Mouse (Mus musculus): ENCODE results near the gene Prkcb.

Gene Prkcb

DNA sequence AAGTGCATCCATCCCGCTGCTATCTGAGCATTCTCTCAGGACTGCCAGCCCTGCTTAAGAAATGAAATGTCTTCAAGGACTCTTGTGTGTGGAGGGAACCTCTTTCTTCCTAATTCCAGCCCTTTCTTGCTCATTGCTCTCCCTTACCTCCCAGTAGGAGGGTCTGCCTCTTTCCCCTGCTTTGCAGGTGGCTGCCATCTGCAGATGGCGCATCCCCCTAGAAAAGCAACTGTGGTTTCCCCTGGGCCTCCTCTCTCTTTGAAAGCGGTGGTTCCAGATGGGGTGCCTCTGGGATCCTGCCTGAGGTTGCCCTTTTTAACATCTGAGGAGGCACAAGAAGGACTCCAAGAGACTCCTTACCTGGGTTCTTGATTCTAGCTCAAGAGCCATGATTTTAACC lies 2.2 kb downstream of the Prkcb start:
- no peak for DNase-seq

DNA sequence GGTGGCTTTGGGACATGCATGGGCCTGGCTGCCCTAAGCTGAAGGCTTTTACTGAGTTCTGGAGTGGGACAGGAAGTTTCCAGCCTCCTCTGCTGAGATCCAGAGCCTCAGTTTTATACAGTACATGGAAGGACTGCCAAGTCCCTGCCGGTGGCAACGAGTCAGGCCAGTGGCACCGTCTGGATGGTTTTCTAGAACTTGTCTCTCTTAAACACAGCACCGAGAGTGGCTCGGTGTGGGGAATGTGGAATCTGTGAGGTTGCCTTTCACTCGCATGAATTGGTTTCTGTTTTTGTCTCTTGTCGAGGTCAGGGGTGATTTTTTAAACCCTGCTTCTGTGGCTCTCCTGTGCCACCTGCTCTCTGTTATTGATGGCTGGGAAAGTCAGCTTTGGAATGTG lies 3.6 kb downstream of the Prkcb start:
- DNase-seq, result no peak

DNA sequence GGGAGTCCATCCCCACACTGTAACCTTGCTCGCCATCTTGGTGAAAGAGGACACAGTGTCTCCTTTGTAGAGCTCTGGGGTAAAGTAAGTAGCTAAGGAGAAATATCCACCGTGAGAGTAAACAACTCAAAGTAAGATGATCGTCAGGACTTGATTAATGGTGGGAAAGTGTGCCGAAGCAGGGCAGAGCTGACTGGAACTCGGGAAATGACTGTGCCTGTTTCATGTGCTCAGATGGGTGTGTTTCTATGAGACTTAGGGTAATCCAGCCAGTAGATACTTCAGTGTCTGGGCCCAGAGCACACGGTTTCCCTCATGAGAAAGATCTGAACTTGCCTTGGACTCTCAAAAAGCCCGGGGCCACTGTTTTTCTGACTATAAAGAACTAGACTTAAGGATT lies 5.6 kb downstream of the Prkcb start:
- DNase-seq, result no peak

DNA sequence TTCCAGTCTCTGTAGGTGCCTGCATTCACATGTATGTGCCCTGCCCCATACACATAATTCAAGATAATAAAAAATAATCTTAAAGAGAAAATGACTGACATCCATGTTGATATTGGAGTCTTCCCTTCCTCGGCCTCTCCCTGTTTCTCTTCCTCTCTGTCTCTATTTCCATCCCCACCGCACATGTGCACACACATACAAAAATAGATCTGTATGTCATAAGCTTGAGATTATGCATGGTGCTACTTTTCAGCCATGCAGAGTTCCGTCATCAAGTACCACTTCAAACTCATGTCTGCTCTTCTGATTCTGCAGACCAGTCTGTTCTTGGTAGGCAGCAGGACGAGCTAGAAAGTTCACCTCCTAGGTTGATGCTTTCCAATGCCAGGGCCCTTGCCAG lies 6.8 kb downstream of the Prkcb start:
- DNase-seq, result no peak

DNA sequence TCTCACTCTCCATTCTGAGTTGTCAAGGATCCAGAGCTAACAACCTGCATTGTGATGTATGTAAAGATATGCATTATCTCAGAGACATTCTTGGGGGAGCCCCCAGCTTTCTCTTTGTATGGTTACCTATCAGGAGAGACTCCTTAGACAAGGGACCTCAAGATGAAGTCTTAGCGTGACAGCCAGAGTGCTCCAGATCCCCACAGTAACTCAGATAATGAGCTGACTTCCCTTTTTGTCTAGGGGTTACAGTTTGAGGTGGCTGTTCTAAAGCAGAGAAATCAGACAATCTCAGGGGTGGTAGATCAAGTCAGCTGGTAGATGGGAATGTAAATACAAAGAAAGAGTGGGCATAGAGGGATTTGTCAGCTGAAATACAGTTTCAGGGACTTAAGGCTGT lies 7.8 kb downstream of the Prkcb start:
- no peak for DNase-seq

DNA sequence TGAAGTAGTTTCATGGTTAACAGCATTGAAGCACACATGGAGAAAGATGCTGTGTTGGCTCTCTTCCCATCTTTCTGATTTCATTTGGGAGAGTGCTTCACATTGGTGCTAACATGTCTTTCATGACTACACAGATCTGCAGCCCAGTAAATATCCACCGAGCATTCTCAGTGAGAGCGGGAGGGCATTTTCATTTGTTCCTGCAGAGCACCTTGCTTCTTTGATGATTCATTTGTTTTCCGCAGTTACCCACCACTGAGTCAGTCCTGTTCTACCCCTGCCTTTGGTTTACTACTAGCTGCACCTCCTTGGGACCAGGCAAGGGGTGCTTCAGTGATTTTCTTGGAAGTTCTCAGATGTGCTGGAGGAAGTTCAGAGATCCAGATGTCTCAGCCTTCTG lies 8.3 kb downstream of the Prkcb start:
- no peak for DNase-seq

DNA sequence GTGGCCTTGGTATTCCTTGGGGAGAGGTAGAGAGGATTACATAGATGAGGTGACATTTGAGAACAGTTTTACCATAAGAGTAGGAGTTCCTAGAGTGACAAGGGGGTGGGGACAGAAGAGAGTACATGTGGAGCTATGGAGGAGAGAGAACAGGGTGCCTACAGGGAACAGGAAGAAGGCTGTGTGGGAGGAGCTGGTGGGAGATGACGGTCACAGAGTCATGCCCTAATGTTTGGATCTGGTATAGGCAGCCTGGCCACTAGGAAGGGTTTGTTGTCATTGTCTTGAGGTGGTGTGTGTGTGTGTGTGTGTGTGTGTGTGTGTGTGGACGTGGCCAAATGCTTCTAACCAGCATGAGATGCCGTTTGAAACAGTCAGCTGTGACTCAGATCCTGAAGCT lies 9.1 kb downstream of the Prkcb start:
- DNase-seq, result no peak

DNA sequence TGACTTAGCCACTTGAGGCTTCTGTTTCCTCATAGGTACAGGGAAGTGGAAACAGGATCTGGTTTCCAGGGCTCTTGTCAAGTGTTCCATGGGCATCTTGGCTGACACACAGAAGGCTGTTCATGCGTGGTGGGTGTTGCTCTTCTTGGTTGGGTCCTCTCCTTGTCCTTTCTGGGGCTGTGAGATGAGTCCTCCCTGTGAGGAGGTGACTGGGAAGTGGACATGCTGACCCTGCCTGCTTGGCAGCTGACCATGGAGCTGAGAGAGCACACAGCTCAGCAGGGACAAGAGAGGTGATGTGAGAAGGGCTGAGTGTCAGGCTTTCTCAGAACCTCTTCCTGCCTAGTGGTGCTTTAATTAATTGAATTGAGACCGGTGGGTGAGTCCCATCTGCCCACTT lies 10.2 kb downstream of the Prkcb start:
- no peak for DNase-seq

DNA sequence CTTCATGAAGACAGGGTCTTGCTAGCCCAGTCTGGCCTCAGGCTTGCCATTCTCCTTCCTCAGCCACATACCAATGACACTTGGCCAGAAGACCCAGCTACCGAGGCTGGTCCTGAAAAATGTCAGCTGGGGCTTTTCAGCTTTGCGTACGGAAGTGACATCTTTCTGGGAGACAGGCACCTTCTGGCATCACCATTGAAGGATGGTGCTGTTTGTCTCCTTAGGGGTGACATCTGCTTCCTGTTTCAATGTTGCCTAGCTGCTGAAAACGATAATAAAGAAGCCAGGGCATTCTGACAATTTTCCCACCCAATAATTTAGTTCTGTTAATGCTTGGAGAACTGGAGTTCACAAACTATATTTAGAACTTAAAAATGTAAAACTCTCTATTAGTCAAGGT lies 12.0 kb downstream of the Prkcb start:
- DNase-seq, result no peak

DNA sequence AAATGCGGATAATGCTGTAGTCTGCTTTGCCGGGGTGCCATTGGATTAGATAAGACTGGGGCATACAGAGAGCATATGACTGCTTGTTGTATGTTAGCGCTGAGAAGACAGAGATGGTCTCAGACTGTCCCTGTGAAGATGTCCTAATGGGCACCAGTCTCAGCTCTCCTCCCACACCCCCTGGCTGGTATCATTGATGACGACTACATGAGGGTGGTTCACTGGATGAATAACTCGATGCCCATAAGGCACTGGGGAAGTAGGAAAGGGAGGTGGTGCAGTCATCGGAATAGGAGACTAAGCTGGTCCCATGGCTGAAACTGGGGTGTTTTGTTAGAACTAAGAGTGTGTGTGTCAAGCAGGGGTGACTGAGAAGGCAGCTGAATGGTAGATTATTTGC lies 14.0 kb downstream of the Prkcb start:
- DNase-seq, result no peak

DNA sequence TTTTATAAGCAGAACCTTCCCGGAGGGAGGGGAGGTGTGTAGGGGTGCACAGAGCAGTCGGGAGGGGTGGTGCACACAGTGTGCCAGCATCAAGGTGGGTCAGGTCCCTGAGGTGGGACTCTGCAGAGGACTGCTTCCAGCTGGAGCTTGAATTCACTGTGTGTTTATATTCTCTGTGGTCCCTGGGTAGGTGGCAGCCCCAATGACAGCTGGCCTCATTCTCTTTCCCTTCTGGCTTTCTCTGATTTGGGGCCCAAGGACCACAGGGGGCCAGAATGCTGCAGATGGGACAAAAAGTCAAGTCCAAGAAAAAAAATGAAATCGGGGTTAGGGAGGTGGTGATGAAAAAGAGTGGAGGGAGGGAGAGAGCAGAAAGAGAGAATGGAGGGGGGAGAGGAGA lies 15.4 kb downstream of the Prkcb start:
- DNase-seq, result no peak

DNA sequence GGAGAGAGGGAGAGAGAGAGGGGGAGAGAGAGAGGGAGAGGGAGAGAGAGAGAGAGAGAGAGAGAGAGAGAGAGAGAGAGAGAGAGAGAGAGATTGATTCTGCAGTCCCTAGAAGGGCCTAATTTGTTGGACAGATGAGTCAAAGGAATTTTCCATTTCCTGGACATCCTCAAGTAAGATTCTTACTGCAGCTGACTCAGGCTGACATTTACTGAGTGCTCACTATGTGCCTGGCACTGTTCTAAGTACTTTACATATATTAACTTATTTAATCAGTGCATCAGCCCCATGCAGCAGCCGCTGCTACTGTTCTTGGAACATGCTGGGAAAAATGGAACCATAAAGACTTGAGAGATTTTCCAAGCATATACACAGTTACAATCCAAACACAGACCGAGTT lies 16.0 kb downstream of the Prkcb start:
- DNase-seq, result no peak

DNA sequence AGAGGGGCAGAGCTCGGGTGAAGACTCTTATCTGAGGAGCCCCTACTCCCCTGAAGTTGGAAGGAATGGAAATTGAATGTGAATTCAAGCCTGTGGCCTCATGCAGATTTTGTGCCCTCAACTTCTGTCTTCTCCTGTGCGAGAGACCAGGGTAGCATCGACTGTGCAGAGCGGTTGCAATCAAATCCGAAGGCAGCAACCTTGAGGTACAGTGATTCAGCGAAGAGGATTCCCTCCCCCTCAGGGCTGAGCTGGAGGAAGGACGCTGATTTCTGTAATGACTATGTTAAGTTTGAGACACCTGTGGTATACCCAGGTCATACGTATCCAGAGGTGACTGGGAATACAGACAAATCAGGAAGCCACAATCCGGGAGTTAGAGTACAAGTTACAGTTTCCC lies 18.7 kb downstream of the Prkcb start:
- no peak for DNase-seq

DNA sequence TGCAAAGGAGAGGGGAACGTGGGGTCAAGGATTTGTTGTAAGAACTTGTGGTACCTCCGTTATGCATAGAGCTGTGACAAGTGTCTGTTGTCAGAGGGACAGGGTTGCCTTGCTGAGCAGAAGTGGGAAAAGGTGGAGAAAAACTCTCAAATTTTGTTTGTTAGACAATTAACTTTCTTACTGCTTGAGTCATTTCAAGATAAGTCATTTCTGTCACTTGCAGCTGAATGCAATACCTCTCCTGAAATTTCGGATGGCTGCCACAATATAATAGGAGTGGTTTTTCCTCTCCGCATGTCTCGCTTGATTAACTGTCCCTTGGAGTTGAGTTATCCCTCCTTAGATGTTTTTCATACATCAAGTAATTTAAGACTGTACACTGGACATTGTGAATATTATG lies 20.1 kb downstream of the Prkcb start:
- DNase-seq, result no peak

DNA sequence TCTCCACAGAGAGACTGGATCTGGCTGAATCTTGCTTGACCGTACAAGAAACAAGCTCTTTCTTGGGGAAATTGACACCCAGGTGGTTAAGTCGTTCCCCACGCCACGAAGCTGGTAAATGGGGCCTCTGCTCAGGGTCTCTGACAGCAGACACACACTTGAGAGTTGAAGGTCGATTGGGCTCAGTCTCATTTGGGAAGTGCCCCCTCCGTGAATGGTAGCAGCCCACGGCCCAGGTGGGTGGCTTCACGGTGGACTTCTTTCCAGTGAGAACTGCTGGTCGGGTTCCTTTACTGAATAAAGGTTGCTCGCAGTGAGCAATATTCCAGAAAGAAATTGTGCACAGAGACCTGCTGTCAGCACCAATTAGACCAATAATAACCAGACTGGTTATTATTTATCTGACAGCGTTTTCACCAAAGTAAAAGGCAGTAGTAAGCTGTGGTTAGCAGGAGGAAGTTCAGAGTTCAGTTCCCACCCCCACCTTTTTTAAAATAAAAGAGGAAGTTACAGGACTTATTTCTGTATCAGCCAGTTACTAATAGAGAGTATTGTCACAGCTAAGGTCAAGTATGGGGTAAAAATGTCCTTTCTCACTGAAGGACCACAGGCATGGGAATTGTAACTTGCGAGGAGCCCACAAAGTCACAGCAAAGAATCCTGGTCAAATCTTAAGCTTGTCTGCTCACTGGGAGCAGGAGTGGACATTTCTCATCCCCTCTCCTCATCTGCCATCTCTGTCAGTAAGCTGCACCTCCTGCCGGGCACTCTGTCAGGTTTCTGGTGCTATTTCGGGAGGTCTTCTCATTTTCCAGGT lies 21.6 kb downstream of the Prkcb start:
- DNase-seq, result no peak

DNA sequence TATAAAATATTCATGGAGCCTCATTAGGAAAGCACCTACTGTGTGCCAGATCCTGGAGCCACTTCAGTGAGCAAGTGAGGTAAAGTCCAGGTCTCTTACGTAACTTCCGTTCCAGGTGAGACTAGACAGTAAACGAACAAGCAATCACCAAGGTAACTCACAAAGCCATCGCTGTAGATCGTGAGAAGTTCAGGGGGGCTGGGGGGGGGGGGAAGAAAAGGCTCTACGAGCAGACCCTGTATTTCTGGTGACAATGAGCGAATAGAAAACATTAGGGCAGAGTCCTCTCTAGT lies 22.1 kb downstream of the Prkcb start:
- no peak for DNase-seq

DNA sequence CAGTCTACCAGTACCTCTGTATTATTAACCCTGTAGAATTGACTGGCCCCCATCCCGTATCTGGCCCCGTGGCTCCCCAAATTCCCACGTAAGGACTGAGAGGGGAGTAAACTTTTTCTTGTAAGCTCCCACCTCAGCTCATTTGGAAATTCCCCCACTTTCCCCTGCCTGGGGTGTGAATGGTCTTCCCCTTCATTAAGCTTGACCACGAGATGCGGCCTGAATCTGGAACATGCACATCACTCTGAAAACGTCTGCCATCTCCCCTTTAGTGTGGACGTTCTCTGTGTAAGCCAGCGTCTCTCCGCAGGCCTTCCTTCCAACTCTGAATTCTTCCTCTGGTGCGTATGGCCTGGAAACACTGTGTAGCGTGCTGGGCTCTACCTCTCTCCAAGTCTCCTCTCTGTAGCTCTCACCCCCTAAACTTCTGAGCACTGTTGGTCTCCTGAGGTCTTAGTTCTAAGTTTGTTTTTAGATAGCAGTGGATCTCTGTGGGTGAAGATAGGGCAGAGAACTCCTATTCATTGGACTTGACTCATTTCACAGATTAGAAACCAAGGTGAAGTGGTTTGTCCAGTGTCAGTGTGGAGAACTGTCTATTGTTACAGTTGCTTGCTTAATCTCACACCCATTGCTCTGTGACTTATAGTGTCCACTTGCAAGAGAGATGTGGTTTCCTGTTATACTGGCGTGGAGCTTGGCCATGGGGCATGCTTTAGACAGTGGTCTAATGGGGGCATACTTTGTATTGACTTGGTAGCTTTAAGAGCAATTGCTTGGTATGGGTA lies 25.3 kb downstream of the Prkcb start:
- no peak for DNase-seq

DNA sequence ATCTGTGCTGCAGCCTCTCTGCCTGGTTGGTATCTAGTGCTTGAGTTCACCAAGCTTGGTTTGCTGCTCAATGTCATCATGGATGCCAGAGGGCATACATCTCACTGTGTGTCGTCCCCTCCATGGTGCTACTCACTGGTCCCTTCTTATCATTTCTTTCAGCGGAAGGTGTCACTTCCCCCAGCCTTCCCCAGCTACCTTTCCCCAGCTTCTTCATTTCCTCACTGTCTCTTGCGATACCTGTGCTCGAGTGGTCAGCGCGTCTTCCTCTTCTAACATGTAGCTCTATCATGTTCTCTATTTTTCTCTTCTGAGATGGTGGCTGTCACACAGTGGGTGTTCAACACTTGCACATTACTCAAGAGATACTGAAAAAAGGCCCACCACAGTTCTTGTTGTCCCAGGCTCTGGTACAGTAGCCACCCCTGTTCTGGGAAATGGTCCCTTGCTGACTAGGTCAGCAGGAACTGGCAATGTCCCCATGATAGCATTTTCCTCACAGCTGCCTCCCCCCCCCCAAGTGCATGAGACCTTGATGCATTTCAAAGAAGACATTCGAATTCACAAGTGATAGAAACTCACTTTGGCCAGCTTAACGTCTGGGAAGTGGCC lies 27.3 kb downstream of the Prkcb start:
- DNase-seq, result no peak

DNA sequence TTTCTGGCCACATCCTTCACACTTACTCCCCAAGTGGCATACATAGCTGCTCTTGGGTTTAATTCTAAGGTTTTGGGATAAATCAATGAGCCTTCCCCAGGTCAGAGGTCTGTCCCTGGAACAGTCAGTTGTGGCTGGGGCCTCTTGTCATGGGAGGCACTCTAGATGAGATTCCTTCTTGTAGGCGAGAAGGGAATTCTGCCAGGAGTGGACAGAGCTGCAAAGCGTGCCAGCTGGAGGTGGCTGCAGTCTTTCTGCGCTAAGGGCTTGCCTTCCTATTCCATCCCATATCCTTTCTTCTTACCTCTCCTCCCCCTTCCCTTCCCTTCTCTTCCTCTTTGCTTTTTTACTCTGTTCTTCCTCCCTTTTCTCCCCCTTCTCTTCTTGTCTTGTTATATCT lies 28.1 kb downstream of the Prkcb start:
- no peak for DNase-seq

DNA sequence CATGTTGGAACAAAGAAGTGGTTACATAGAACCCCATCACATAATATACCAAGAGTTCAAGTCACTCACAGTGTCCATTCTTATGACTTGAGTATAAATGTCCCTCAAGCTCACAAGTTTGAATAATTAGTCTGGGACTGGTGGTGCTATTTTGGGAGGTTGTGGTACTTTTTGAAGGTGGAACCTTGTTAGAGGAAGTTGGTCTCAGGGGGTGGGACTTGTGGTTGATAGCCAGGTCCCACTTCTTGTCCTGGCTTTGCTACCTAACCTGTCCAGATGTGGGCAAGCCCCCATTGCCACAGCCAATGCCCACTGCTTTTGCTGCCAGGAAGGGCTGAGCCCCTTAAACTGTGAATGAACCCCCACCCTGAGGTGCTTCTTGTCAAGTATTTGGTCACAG lies 28.9 kb downstream of the Prkcb start:
- no peak for DNase-seq

DNA sequence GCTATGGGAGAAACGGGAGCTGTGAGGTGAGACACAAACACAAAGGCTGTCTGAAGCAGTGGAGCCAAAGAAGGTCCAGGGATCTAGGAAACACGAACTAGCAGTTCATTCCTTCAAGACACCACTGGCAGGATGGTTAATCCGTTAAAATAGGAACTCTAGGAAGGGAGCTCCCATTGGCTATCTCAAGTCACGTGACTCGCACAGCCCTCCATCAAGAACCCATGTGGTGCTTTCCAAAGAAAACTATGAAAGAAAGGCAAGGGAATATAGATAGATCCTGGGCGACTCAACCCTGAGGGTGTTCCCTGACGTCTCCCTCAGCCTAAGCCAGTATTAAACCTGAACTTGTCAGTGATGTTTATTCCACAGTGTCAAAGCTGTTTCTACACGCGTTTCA lies 31.0 kb downstream of the Prkcb start:
- no peak for DNase-seq

DNA sequence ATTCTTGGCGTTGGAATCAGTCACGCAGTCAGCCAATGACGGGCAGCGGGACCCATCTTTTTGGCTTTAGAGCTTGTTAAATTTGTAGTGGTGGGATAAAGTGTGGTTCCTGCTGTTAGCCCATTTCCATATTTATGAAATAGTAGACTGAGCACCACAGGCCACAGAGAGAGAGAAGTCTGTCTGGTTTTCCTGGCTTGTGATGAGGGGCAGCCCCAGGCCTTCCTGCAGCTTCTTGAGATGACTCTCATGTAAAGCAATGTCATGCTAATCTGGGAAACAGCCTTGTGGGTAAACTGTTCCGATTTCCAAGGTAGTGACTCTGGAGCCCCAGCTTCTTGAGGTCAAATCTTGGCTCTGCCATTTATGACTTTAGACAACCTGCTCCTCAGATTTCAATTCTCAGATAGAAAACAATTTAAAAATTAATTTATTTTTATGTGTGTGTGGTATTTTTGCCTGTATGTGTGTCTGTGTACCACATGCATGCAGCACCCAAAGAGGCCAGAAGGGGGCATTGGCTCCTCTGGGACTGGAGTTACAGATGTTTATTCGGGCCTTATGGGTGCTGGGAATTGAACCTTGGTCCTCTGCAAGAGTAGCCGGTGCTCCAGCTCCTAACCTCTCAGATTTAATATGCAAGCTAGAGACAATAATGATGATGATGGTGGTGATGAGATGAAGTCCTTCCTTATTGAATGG lies 32.4 kb downstream of the Prkcb start:
- no peak for DNase-seq

DNA sequence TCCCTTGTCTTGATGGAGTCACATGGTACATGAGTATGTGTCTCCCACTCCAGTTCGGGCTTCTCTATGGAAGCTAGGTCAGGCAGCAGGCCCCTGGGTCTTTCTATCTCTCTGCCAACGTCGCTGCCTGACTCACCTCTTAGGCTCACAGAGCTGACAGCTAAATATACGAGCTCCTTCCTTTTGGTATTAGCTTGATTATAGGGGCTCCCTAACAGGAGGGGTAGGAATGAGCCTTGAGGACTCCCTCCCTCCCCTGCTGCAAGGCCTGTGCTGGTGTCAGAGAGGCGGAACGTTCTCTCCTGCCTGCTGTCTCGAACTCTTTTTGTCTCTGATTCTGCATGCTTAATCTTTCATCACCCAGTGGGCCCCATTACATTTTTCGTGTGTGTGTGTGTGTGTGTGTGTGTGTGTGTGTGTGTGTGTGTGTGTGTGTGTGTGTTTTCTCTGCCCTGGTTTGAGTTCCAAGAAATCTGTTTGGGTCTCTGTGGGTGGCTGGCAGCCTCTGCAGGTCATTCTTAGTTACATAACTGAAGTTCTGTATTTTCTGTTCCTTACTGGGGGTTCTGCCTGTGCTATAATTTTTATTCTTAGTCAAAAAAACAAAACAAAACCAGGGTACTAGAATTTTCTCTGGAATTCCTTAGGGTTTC lies 33.6 kb downstream of the Prkcb start:
- no peak for DNase-seq
